In genomic region chr6:148946881-148947405, GRCm38 (mm10) we compare ENCODE assay signal across 8 mouse cellular contexts. TPM values are rescaled to one million over a fixed set of nuclear protein-coding genes. Genes with fewer than 3 reads are reported as not detected.
DNase-seq lines count a peak whose midpoint lies in the region; ATAC-seq and TF ChIP-seq lines count a peak whose summit lies in the region.

No protein-coding gene starts in this region.

- no peaks in the 10 kb centered on the region for H3K9me3 ChIP-seq in hindbrain, embryonic 15.5 days
- no peaks in the 10 kb centered on the region for H3K9me3 ChIP-seq in midbrain, embryonic 12.5 days

- H3K4me2 ChIP-seq in hindbrain, embryonic 15.5 days, result peak overlapping the region; percentile 71
- H3K4me2 ChIP-seq in midbrain, embryonic 12.5 days (replicated peaks), result peak overlapping the region; percentile 63

- H3K9ac ChIP-seq in hindbrain, embryonic 15.5 days, result peak overlapping the region; percentile 54
- peak overlapping the region; percentile 96 for H3K9ac ChIP-seq in midbrain, embryonic 12.5 days (replicated peaks)

- H3K4me3 ChIP-seq in kidney, adult 2 months (ENCODE audit: insufficient read depth, low read depth, low read length), result peak overlapping the region; percentile 88
- H3K4me3 ChIP-seq in brown adipose tissue, adult 24 weeks (ENCODE audit: insufficient read depth, low read depth, low read length), result peak overlapping the region; percentile 67
- peak overlapping the region; percentile 54 for H3K4me3 ChIP-seq in hindbrain, embryonic 15.5 days
- H3K4me3 ChIP-seq in midbrain, embryonic 12.5 days, result peak overlapping the region; percentile 96

- peak; percentile 31 for DNase-seq in kidney, adult 2 months
- DNase-seq in kidney, postnatal 10 days, result no peak
- DNase-seq in urinary bladder, postnatal 4 days (ENCODE audit: low spot score in 2 of 2), result no peak
- no peak for DNase-seq in gastrocnemius, postnatal 4 days (ENCODE audit: low spot score in 2 of 2)
- no peak for DNase-seq in thymus, postnatal 36 days

- no peaks in the 10 kb centered on the region for H3K36me3 ChIP-seq in kidney, adult 2 months (ENCODE audit: control insufficient read depth, insufficient read depth, low read length)
- H3K36me3 ChIP-seq in hindbrain, embryonic 15.5 days, result no peaks in the 10 kb centered on the region
- no peaks in the 10 kb centered on the region for H3K36me3 ChIP-seq in midbrain, embryonic 12.5 days

- TF ChIP-seq POLR2A in kidney, adult 2 months (IDR thresholded peaks at IDR 0.05; ENCODE audit: low read depth, low read length), result no peak

- no peaks in the 10 kb centered on the region for H3K27me3 ChIP-seq in kidney, adult 2 months (replicated peaks; ENCODE audit: control insufficient read depth, insufficient read depth, low read length)
- no peaks in the 10 kb centered on the region for H3K27me3 ChIP-seq in hindbrain, embryonic 15.5 days
- no peaks in the 10 kb centered on the region for H3K27me3 ChIP-seq in midbrain, embryonic 12.5 days

- peak overlapping the region; percentile 62 for H3K27ac ChIP-seq in kidney, adult 2 months (ENCODE audit: insufficient read depth, low read depth, low read length)
- H3K27ac ChIP-seq in brown adipose tissue, adult 24 weeks (replicated peaks; ENCODE audit: low read depth, low read length), result no peak overlapping the region
- H3K27ac ChIP-seq in hindbrain, embryonic 15.5 days (replicated peaks), result peak overlapping the region; percentile 74
- H3K27ac ChIP-seq in midbrain, embryonic 12.5 days (replicated peaks), result peak overlapping the region; percentile 92

- H3K4me1 ChIP-seq in kidney, adult 2 months (ENCODE audit: control insufficient read depth, insufficient read depth, low read length), result peaks cover 3% of the 10 kb centered on the region
- H3K4me1 ChIP-seq in brown adipose tissue, adult 24 weeks (ENCODE audit: control insufficient read depth, insufficient read depth, insufficient read length, low read length), result no peaks in the 10 kb centered on the region
- H3K4me1 ChIP-seq in hindbrain, embryonic 15.5 days (replicated peaks), result peaks cover 10% of the 10 kb centered on the region; the same call in 1 of the 2 replicates
- peaks cover 23% of the 10 kb centered on the region for H3K4me1 ChIP-seq in midbrain, embryonic 12.5 days

- WGBS in kidney, adult 2 months, result 15% methylated on average over 11 of the region's 11 CpGs
- 27% methylated on average over 11 of the region's 11 CpGs for WGBS in hindbrain, embryonic 15.5 days
- 32% methylated on average over 11 of the region's 11 CpGs for WGBS in midbrain, embryonic 12.5 days

- TF ChIP-seq CTCF in kidney, adult 2 months (conservative IDR thresholded peaks at IDR 0.05; ENCODE audit: insufficient read depth, insufficient read length, low read depth, low read length), result no peak

- ATAC-seq in hindbrain, embryonic 15.5 days (ENCODE audit: low FRiP score, low read depth), result no peak
- no peak for ATAC-seq in midbrain, embryonic 12.5 days (ENCODE audit: low FRiP score, low read depth)

RNA-seq across cellular contexts. Expression of gene Sinhcaf, which starts 0.7 kb away (rescaled TPM):
- polyA plus RNA-seq in kidney, adult 2 months (2012; rRNA removed), result 2.4 and 4.4 TPM in 2 replicates
- 1.3 and 2.3 TPM in 2 replicates for polyA plus RNA-seq in brown adipose tissue, adult 24 weeks (2012; ENCODE audit: insufficient read depth, insufficient read length, missing spikeins)
- polyA plus RNA-seq in hindbrain, embryonic 15.5 days (2015; fragmentation: Nextera tagmentation; extraction: Ambion mirVana), result 44.4 and 51.8 TPM in 2 replicates
- polyA plus RNA-seq in midbrain, embryonic 12.5 days (2016; fragmentation: Nextera tagmentation; extraction: Ambion mirVana), result 210 and 223 TPM in 2 replicates
- 10 to 100 TPM in 1 of 2 experiments, 1 to 10 TPM in 1; 8.3 to 12.0 TPM for total RNA-seq in gastrocnemius, postnatal 4 days (2021)

RNA-seq across cellular contexts. Expression of gene Caprin2, which starts 50.9 kb away (rescaled TPM):
- 6.7 and 7.5 TPM in 2 replicates for polyA plus RNA-seq in kidney, adult 2 months (2012; rRNA removed)
- 3.3 and 5.3 TPM in 2 replicates for polyA plus RNA-seq in brown adipose tissue, adult 24 weeks (2012; ENCODE audit: insufficient read depth, insufficient read length, missing spikeins)
- polyA plus RNA-seq in hindbrain, embryonic 15.5 days (2015; fragmentation: Nextera tagmentation; extraction: Ambion mirVana), result 10.3 and 10.5 TPM in 2 replicates
- 21.8 and 25.3 TPM in 2 replicates for polyA plus RNA-seq in midbrain, embryonic 12.5 days (2016; fragmentation: Nextera tagmentation; extraction: Ambion mirVana)
- 10 to 100 TPM; 17.9 to 20.2 TPM for total RNA-seq in gastrocnemius, postnatal 4 days (2021)
